Mouse (Mus musculus) embryonic stem cell, embryonic (primary cell): ENCODE results near the gene Gm10024.
"Not testable (repeated sequence)": the region's sequence is repeated elsewhere in the genome, so short reads cannot be mapped to it uniquely, and the experiment has no call there.

Experiments used
- CTCF ChIA-PET, 4 experiments: fragments of 300-600 bp in 2 of 4; fragments of 350-600 bp in 2 of 4; sonication (Branson Sonifier 250); formaldehyde crosslinking; loops; one replicate each; lab custom pipeline; 2022; ENCODE audit warnings: inconsistent platforms in 2 of 4; lab: Charles Lee
- POLR2A ChIA-PET, 4 experiments: fragments of 300-600 bp in 2 of 4; fragments of 350-600 bp in 2 of 4; sonication (Branson Sonifier 250); formaldehyde crosslinking; loops; one replicate each; lab custom pipeline; 2022; ENCODE audit warnings: antibody characterized with exemption in 4 of 4, inconsistent platforms in 1 of 4; lab: Charles Lee

The Gm10024 gene

DNA sequence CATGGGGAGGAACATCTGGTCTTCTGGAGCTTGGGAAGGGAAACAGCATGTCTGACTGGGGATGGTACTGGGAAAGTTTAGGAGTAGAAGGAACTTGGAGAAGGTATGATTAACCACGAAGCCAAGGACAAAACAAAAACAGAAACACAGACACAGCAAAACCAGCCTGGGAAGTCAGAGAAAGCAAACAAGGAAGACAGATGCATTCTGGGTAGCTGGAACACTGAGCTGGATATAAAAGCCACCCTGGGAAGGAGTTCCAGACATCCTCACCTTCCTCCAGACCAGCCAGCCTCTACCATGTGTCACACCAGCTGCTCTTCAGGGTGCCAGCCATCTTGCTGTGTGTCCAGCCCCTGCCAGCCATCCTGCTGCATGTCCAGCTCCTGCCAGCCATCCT lies 4.2 kb downstream of the Gm10024 start, which contains the start of gene Gm10142:
Gene Gm10142, plus strand, starts transcription at position 301 of the 400 bp plus-strand sequence.
- ChIA-PET CTCF (interaction anchor here in 2 of 4 experiments (0.6 to 0.7 kb wide), 2 partner anchors 198 to 449 kb away, joined by 3 to 8 read pairs; no protein-coding TSS in a partner anchor), POLR2A (no interaction called here)

DNA sequence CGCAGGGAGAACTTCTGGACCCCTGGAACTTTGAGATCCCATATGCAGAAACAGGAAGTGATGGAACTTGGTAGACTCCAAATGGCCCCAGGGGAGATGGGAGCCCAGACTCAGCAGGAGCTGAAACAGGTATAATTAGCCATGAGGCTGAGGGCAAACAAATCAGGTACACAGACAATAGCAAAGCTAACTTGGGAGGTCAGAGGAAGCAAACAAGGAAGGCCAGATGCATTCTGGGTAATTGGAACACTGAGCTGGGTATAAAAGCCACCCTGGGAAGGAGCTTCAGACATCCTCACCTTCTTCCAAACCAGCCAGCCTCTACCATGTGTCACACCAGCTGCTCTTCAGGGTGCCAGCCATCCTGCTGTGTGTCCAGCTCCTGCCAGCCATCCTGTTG lies 9.0 kb downstream of the Gm10024 start, which contains the start of gene Krtap12-1:
Gene Krtap12-1, plus strand, starts transcription at position 301 of the 400 bp plus-strand sequence.
- CTCF ChIA-PET = interaction anchor here in 2 of 4 experiments (0.6 to 0.8 kb wide), 2 partner anchors 9 to 104 kb away, joined by 3 to 4 read pairs; no protein-coding TSS in a partner anchor
- POLR2A ChIA-PET = not testable (repeated sequence)

DNA sequence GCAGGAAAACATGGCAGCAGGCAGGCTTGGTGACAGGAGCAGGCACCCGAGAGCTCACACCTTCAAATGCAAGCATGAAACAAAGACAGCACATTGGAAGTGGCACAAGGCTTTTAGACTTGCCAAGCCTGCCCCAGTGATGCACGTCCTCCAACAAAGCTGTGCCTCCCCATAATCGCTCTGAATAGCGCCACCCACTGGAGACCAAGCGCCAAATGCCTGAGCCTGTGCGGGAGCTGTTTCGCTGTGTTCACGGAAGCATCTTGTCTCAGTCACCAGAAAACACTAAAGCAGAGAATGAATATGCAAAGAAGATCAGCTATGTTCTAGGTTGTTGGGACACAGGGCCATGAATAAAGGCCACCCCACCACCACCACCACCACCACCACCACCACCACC lies 13.6 kb downstream of the Gm10024 start:
- ChIA-PET POLR2A (interaction anchor here in 3 of 4 experiments (0.6 to 1.5 kb wide), 5 partner anchors 26 to 520 kb away, joined by 3 to 5 read pairs (median 4); no protein-coding TSS in a partner anchor), CTCF (interaction anchor here (0.5 to 1.8 kb wide), 42 partner anchors 8 to 1879 kb away, joined by 3 to 10 read pairs (median 4); partner anchors contain the start of genes Gm9736 (in 1 of the 4), Pofut2 (in 1 of the 4), Pttg1ip (in 1 of the 4) and Tspear (in 1 of the 4))

DNA sequence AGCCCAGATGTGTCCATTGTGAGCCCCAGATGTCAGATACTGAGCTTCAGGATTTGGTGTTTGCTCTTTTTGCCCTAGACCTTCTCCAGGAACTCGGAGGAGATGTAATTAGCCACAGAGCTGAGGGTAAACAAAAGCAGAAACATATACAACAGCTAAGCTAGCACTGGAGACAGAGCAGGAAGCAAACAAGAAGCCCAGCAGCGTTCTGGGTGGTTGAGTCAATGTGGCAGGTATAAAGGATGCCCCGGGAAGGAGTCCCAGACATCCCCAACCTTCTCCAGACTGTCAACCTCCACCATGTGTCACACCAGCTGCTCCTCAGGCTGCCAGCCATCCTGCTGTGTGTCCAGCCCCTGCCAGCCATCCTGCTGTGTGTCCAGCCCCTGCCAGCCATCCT lies 14.9 kb downstream of the Gm10024 start, which contains the start of gene Gm10100:
Gene Gm10100, plus strand, starts transcription at position 301 of the 400 bp plus-strand sequence.
- ChIA-PET POLR2A (no interaction called here), CTCF (interaction anchor here in 1 of 4 experiments (1.1 to 1.8 kb wide), 2 partner anchors 47 to 138 kb away, joined by 3 to 9 read pairs; no protein-coding TSS in a partner anchor)

DNA sequence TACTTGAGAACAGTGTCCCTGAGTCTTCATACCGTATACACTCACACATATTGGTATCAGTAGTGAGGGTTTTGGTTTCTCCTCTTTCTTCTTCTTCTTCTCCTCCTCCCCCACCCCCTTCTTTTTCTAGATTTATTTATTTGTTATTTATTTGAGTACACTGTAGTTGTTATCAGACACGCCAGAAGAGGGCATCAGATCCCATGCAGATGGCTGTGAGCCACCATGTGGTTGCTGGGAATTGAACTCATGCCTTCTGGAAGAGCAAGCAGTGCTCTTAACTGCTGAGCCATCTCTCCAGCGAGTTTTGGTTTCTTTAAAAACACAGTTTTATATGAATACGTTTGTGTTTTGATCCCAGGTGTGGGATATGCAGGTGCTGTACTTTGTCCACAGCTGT lies 17.0 kb downstream of the Gm10024 start:
- CTCF ChIA-PET = interaction anchor here in 3 of 4 experiments (0.5 to 3.1 kb wide), 5 partner anchors 10 to 211 kb away, joined by 3 to 11 read pairs (median 4); partner anchors contain the start of gene Gm18596 (in 1 of the 3)
- POLR2A ChIA-PET = no interaction called here

DNA sequence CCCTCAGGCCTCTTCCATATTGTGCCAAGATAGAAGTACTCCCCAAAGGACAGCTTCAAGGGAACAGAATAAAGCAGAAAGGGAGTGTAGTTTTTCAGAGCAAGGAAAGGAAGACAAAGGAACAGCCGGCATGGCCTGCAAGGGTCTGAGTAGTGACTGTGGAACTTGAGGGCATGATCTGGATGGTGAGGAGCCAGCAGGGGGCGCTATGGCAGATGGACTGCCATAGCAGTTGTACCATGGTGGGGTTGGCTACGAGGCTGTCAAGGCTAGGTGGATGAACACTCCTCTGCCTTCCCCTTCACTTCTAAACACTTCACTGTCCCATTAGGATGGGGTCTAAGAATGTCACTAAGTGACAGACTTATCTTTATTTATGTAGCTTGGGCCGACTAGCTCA lies 18.0 kb downstream of the Gm10024 start:
- POLR2A ChIA-PET = interaction anchor here in 1 of 4 experiments (0.6 kb wide), 1 partner anchor 527 kb away, joined by 3 read pairs; no protein-coding TSS in a partner anchor

DNA sequence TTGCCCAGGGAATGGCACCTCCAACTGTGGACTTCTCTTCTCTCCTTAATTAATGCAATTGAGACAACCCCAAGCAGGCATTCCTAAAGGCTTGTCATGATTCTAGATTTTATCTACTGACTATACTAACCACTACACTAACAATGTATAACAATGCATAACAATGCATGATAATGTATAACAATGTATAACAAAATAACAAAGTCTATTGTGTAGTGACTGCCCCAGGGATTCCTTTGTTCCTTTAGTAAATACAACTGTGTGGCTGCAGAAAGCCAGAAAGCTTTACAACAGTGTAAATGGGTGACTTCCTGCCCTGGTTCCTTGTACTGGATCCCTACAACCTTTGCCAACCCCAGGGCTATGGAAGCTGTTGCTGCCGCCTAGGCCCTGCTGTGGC lies 24.7 kb downstream of the Gm10024 start:
- ChIA-PET POLR2A (no interaction called here), CTCF (no interaction called here)

More for the DNA sequence above, 18.0 kb downstream of the Gm10024 start:
- CTCF ChIA-PET = interaction anchor here in 3 of 4 experiments (0.6 to 3.1 kb wide), 10 partner anchors 9 to 217 kb away, joined by 3 to 11 read pairs (median 3); partner anchors contain the start of genes Gm18596 (in 1 of the 3) and Krtap12-1 (in 1 of the 3)

DNA sequence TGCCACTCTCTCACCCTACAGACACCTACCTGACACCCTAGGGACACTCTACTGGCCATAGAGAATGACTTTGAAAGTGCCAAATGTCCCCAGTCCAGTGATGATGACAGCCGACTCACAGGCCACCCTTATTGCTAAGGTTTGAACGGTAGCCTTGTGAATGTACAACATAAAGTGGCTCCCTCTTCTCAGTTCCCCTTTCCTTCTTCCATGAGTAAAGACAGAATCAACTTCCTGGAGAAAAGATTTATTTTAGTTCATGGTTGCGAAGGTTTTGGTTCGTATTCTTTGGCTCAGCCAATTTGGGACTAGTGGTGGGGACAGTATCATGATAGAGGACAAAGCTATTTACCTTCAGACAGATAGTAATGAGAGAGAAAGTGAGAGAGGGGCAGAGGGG lies 27.7 kb downstream of the Gm10024 start:
- ChIA-PET POLR2A (no interaction called here), CTCF (interaction anchor here in 2 of 4 experiments (0.6 to 1.6 kb wide), 2 partner anchors 10 to 641 kb away, joined by 8 to 9 read pairs; no protein-coding TSS in a partner anchor)

DNA sequence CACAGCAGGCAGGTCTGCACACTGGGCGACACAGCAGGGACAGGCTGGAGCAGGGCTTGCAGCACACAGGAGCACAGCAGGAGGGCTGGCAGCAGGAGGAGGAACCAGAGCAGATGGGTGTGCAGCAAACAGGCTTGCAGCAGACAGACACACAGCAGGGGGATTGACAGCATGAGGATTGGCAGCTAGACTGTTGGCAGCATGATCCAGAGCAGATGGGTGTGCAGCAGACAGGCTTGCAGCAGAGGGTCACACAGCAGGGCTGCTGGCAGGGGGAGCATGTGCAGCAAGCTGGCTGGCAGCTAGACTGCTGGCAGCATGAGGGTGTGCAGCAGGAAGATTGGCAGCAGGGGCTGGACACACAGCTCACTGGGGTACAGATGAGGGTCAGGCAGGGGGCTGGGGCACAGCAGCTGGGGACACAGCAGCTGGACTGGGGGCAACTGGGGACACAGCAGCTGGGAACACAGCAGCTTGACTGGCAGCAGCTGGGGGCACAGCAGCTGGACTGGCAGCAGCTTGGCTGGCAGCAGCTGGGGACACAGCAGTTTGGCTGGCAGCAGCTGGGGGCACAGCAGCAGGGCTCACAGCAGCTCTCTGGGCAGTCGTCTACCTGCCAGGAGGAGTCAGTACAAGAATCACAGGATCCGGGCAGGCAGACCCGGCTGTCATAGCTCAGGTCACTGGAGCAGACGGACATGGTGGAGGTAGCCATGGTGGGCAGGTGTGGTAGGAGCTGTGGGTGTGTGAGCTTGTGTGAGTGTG lies 30.8 kb downstream of the Gm10024 start, which contains the start of gene Gm18596:
Gene Gm18596, minus strand, starts transcription at position 715 of the 765 bp plus-strand sequence.
- CTCF ChIA-PET = interaction anchor here (0.5 to 2.4 kb wide), 5 partner anchors 13 to 278 kb away, joined by 3 to 11 read pairs (median 4); partner anchors contain the start of gene Gm19402 (in 1 of the 4)

DNA sequence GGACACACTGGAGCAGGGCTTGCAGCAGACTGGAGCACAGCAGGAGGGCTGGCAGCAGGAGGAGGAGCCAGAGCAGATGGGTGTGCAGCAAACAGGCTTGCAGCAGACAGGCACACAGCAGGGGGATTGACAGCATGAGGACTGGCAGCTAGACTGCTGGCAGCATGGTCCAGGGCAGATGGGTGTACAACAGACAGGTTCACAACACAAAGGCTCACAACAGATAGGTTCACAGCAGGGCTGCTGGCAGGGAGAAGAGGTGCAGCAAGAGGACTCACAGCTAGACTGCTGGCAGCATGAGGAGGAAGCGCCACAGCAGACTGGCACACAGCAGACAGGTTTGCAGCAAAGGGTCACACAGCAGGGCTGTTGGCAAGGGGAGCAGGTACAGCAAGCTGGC lies 39.4 kb downstream of the Gm10024 start:
- CTCF ChIA-PET = interaction anchor here in 1 of 4 experiments (1.8 kb wide), 1 partner anchor 26 kb away, joined by 5 read pairs; no protein-coding TSS in a partner anchor

More for the DNA sequence above, 30.8 kb downstream of the Gm10024 start, which contains the start of gene Gm18596:
- POLR2A ChIA-PET = not testable (repeated sequence)

DNA sequence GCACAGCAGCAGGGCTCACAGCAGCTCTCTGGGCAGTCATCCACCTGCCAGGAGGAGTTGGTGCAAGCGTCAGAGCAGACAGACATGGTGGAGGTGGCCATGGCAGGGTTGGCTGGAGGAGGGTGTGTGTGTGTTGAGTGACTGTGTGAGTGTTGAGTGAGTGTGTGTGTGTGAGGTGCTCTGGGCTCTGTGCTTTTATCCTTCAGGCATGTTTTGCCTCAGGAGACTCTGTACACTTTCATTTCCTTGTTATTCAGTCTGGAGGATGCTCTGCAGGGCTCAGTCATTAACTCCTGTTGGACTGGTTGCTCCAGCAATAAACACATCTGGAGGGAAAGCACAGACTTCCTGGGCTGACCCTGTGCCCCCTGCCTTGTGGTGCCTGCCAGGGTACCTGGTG lies 40.0 kb downstream of the Gm10024 start, which contains the start of gene Gm9736:
Gene Gm9736, minus strand, starts transcription at position 101 of the 400 bp plus-strand sequence.
- POLR2A ChIA-PET = not testable (repeated sequence)
- CTCF ChIA-PET = interaction anchor here in 1 of 4 experiments (1.8 kb wide), 1 partner anchor 27 kb away, joined by 5 read pairs; no protein-coding TSS in a partner anchor

More for the DNA sequence above, 39.4 kb downstream of the Gm10024 start:
- POLR2A ChIA-PET = not testable (repeated sequence)

DNA sequence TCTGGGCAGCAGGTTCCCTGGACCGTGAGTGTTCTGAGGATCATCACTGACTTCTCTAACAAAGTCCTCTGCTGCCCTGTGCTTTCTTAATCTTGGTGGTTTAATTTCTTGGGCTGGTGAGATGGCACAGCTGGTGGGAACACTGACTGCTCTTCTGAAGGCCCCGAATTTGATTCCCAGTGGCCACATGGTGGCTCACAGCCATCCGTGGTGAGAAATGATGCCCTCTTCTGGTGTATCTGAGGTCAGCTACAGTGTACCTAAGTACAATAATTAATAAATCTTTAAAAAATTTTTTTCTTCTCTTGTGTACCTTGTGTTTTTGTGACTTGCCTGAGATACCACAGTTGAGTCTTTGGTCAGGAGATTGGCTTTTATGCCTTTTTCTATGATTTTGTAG lies 41.1 kb downstream of the Gm10024 start:
- POLR2A ChIA-PET = not testable (repeated sequence)
- CTCF ChIA-PET = interaction anchor here (0.6 to 1.9 kb wide), 5 partner anchors 125 to 249 kb away, joined by 4 to 7 read pairs (median 5); no protein-coding TSS in a partner anchor

DNA sequence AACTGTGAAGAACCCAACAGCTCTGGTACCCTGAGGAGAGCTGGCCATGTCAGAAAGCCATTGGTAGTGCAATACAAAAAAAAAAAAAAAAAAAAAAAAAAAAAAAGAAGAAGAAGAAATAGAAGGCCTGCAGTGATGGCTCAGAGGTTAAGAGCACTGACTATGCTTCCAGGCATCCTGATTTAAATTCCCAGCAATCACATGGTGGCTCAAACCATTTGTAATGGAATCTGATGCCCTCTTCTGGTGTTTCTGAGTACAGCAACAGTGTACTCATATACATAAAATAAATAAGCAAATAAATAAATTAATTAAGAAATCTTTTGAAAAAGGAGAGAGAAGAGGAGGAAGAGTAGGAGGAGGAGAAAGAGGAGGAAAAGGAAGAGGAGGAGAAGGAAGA lies 42.2 kb downstream of the Gm10024 start:
- ChIA-PET CTCF (interaction anchor here (0.6 to 1.9 kb wide), 13 partner anchors 56 to 1897 kb away, joined by 3 to 10 read pairs (median 5); partner anchors contain the start of gene Krtap10-10 (in 1 of the 4)), POLR2A (no interaction called here)

DNA sequence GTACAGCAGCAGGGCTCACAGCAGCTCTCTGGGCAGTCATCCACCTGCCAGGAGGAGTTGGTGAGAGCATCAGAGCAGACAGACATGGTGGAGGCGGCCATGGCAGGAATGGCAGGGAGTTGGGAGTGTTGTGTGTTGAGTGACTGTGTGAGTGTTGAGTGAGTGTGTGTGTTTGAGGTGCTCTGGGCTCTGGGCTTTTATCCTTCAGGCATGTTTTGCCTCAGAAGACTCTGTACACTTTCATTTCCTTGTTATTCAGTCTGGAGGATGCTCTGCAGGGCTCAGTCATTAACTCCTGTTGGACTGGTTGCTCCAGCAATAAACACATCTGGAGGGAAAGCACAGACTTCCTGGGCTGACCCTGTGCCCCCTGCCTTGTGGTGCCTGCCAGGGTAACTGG lies 48.3 kb downstream of the Gm10024 start, which contains the start of gene Gm3233:
Gene Gm3233, minus strand, starts transcription at position 101 of the 400 bp plus-strand sequence.
- POLR2A ChIA-PET, CTCF ChIA-PET: not testable (repeated sequence)
